Mouse (Mus musculus) heart, embryonic 13.5 days (tissue): ENCODE measurements at regions not wholly inside any gene's neighbourhood (a gene's known extent, or its start where the extent isn't known, plus 50 kb on each side); places are given as distances from the start of the nearest gene placed in this dataset.

Experiments
- ATAC-seq: fragments of 200-750 bp; cut with Nextera tagmentation; 2 replicates; pipeline ENCODE4 v1.8.0; 2017; ENCODE audit warnings: moderate TSS enrichment; ENCODE audit not compliant: insufficient number of reproducible peaks, low FRiP score, low TSS enrichment; ENCODE audit errors: extremely low read depth
- H3K27ac ChIP-seq: fragments of 300-500 bp; sonication (generic); replicated peaks from 2 replicates; pipeline ENCODE4 v1.5.1; 2015; ENCODE audit warnings: moderate library complexity, mild to moderate bottlenecking, inconsistent platforms
- H3K27me3 ChIP-seq: fragments of 300-500 bp; sonication (generic); replicated peaks from 2 replicates; pipeline ENCODE4 v1.6.1; 2015; ENCODE audit warnings: mild to moderate bottlenecking, inconsistent platforms
- H3K36me3 ChIP-seq: fragments of 300-500 bp; sonication (generic); 2 replicates; pipeline ENCODE4 v1.6.1; 2015; ENCODE audit warnings: mild to moderate bottlenecking, inconsistent platforms
- H3K4me1 ChIP-seq: fragments of 300-500 bp; sonication (generic); 2 replicates; pipeline ENCODE4 v1.6.1; 2015; ENCODE audit warnings: inconsistent platforms
- H3K4me2 ChIP-seq: fragments of 300-500 bp; sonication (generic); 2 replicates; pipeline ENCODE4 v1.6.1; 2015; ENCODE audit warnings: inconsistent platforms, mild to moderate bottlenecking, moderate library complexity
- H3K4me3 ChIP-seq: fragments of 300-500 bp; sonication (generic); 2 replicates; pipeline ENCODE4 v1.5.1; 2015; ENCODE audit warnings: moderate library complexity, mild to moderate bottlenecking, inconsistent platforms
- H3K9ac ChIP-seq: fragments of 300-500 bp; sonication (generic); 2 replicates; pipeline ENCODE4 v1.6.1; 2015; ENCODE audit warnings: inconsistent platforms, mild to moderate bottlenecking, moderate library complexity
- H3K9me3 ChIP-seq: fragments of 300-500 bp; sonication (generic); 2 replicates; pipeline ENCODE4 v1.6.1; 2016; ENCODE audit warnings: inconsistent platforms
- WGBS: fragments of 180-500 bp; shearing (Covaris S2); methylation state at CpG from one replicate; pipeline ENCODE4 v1.1.7; 2015; ENCODE audit warnings: mixed read lengths; 5-methylcytosine and 5-hydroxymethylcytosine counted together

DNA sequence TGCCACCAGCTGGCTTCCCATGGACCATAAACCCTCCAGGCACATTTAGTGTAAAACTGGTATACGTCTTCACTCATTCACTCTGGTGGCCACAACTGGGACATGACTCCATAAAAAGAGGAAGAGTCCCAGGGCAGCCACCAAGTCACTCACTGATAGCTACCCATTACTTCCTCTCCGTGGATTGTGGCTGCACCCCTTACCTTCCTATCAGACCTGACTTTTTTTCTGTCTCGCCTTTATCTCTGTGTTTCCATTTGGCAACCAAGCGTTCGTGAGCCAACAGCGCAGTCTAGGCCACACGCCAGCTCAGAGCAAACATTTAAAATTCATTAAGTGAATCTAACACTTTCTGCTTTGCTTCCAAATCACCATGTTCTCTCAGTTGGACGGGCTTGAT, 53.9 kb upstream of the Slc44a1 start:
- 61% methylated on average over 8 of the region's 8 CpGs for WGBS
- Histone ChIP-seq H3K27me3 (no peaks in the 10 kb centered on the region), H3K4me3 (no peak overlapping the region), H3K9ac (no peak overlapping the region), H3K4me2 (no peak overlapping the region), H3K27ac (no peak overlapping the region), H3K4me1 (peaks cover 4% of the 10 kb centered on the region), H3K9me3 (no peaks in the 10 kb centered on the region), H3K36me3 (no peaks in the 10 kb centered on the region)
- ATAC-seq = no peak

GRCm38 (mm10) chr4:53384761-53385160, 55.5 kb upstream of the Slc44a1 start:
- H3K27me3 ChIP-seq = no peaks in the 10 kb centered on the region
- H3K27ac ChIP-seq = no peak overlapping the region
- no peak overlapping the region for H3K9ac ChIP-seq
- no peak for ATAC-seq
- H3K4me2 ChIP-seq = peak overlapping the region; percentile 60
- peak overlapping the region; percentile 29 for H3K4me3 ChIP-seq
- peaks cover 4% of the 10 kb centered on the region for H3K4me1 ChIP-seq
- H3K36me3 ChIP-seq = no peaks in the 10 kb centered on the region
- 26% methylated on average over 6 of the region's 6 CpGs for WGBS
- no peaks in the 10 kb centered on the region for H3K9me3 ChIP-seq

DNA sequence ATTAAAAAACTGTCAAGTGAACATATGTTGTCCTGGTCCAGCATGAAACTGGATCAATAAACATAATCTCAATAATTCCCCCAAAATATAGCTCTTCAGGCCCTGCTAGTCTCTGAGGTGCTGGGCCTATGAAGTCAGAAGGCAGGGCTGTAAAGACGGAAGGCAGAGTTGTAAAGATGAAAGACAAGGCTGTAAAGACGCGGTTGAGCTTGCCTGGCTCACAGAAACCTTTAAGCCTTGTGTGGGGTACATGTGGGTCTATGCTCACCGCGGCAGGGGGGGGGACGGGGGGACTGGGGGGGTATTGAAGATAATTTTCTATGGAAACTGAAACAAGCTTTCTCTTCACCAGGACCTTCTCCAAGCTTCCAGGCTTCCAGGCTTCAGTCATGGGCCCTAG, 56.1 kb upstream of the Slc44a1 start:
- 64% methylated on average over 6 of the region's 6 CpGs for WGBS
- Histone ChIP-seq H3K4me3 (no peak overlapping the region), H3K4me2 (no peak overlapping the region), H3K4me1 (peaks cover 4% of the 10 kb centered on the region), H3K9ac (no peak overlapping the region), H3K9me3 (no peaks in the 10 kb centered on the region), H3K27me3 (no peaks in the 10 kb centered on the region), H3K36me3 (no peaks in the 10 kb centered on the region), H3K27ac (no peak overlapping the region)
- ATAC-seq = no peak

DNA sequence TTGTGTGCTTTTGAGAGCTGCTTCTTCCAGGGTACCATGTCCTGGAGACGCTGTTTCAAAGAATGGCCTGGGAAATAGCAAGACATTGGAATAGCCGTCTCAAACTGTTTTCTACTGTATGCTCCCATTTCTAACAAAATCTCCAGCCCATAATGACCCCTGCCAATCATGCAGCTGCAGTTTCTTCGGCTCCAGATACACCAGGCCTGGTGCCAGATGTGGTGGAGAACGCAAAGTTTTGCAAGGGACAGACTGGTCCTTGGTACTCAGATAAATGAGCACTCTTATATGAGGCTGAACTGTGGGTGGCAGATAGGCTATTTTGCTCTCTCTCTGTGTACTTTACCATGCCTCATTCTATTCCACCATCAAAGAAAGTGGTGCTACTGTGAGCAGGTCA, 58.2 kb upstream of the Slc44a1 start:
- Histone ChIP-seq H3K27ac (no peak overlapping the region), H3K27me3 (no peaks in the 10 kb centered on the region), H3K4me1 (peaks cover 4% of the 10 kb centered on the region), H3K4me3 (no peak overlapping the region), H3K36me3 (no peaks in the 10 kb centered on the region), H3K9me3 (no peaks in the 10 kb centered on the region), H3K9ac (no peak overlapping the region), H3K4me2 (no peak overlapping the region)
- 66% methylated on average over 4 of the region's 4 CpGs for WGBS
- ATAC-seq = no peak

- WGBS = 70% methylated on average over 1 of the region's 1 CpGs
- H3K4me2 ChIP-seq = no peak overlapping the region
- H3K27ac ChIP-seq = no peak overlapping the region
- no peak overlapping the region for H3K9ac ChIP-seq
- H3K36me3 ChIP-seq = no peaks in the 10 kb centered on the region
- H3K4me3 ChIP-seq = no peak overlapping the region
- no peak for ATAC-seq
- H3K27me3 ChIP-seq = no peaks in the 10 kb centered on the region
- H3K4me1 ChIP-seq = peaks cover 2% of the 10 kb centered on the region
- no peaks in the 10 kb centered on the region for H3K9me3 ChIP-seq
Measured at GRCm38 (mm10) chr4:53379855-53380254, 60.4 kb upstream of the Slc44a1 start.

DNA sequence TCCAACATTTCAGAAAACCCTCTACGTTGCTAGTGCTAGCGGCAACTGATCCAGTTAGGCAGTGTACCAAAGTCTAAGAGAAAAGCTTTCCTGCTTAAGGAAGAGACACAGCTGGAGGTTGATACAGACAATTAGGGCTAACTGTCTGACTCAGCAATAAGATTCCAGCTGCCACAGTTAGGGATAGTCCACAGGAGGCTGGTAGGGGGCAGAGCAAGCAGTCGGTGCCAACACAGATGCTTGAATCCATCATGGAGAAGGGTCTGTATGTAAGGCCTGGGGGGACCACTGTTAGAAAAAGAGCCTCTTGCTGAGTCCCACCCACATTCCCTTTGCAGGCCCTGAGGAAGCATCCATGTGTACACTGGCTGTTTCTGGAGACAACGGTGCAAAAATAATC, 63.2 kb upstream of the Slc44a1 start:
- 81% methylated on average over 4 of the region's 4 CpGs for WGBS
- Histone ChIP-seq H3K27me3 (no peaks in the 10 kb centered on the region), H3K4me1 (no peaks in the 10 kb centered on the region), H3K36me3 (no peaks in the 10 kb centered on the region), H3K9me3 (no peaks in the 10 kb centered on the region), H3K4me2 (no peak overlapping the region), H3K4me3 (no peak overlapping the region), H3K9ac (no peak overlapping the region), H3K27ac (no peak overlapping the region)
- no peak for ATAC-seq

DNA sequence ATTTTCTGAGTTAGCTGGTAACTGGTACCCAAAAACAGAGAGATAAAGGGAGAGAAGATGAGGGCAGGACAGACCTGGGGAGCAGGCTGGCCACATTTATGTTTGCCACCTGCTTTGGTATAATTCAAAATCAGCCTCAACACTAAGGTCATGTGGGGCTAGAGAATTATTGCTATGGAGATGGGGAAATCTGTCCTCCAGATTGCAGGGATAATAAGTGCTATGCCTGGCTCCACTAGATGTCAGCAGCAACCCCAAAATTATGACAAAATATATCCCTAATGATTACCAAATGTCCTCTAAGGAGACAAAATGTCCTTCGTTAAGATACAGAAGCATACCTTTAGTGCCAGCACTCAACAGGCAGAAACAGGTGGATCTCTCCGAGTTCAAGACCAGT, 83.8 kb upstream of the Slc44a1 start:
- no peaks in the 10 kb centered on the region for H3K27me3 ChIP-seq
- ATAC-seq = no peak
- no peak overlapping the region for H3K4me3 ChIP-seq
- no peaks in the 10 kb centered on the region for H3K36me3 ChIP-seq
- 70% methylated on average over 2 of the region's 2 CpGs for WGBS
- H3K4me2 ChIP-seq = no peak overlapping the region
- H3K9ac ChIP-seq = no peak overlapping the region
- H3K4me1 ChIP-seq = peaks cover 4% of the 10 kb centered on the region; the same call in 1 of the 2 replicates
- H3K9me3 ChIP-seq = no peaks in the 10 kb centered on the region
- no peak overlapping the region for H3K27ac ChIP-seq

- H3K9me3 ChIP-seq = no peaks in the 10 kb centered on the region
- no peak overlapping the region for H3K4me2 ChIP-seq
- H3K4me1 ChIP-seq = peaks cover 4% of the 10 kb centered on the region; the same call in 1 of the 2 replicates
- ATAC-seq = no peak
- H3K27me3 ChIP-seq = no peaks in the 10 kb centered on the region
- no peak overlapping the region for H3K9ac ChIP-seq
- 29% methylated on average over 5 of the region's 5 CpGs for WGBS
- H3K27ac ChIP-seq = no peak overlapping the region
- no peak overlapping the region for H3K4me3 ChIP-seq
- H3K36me3 ChIP-seq = no peaks in the 10 kb centered on the region
Measured at GRCm38 (mm10) chr4:53354961-53355360, 85.3 kb upstream of the Slc44a1 start.

GRCm38 (mm10) chr4:53353399-53354090, 86.7 kb upstream of the Slc44a1 start:
- Histone ChIP-seq H3K4me3 (no peak overlapping the region), H3K9ac (no peak overlapping the region), H3K4me2 (no peak overlapping the region), H3K4me1 (peaks cover 4% of the 10 kb centered on the region; the same call in 1 of the 2 replicates), H3K27me3 (no peaks in the 10 kb centered on the region), H3K9me3 (no peaks in the 10 kb centered on the region), H3K36me3 (no peaks in the 10 kb centered on the region), H3K27ac (no peak overlapping the region)
- 45% methylated on average over 4 of the region's 4 CpGs for WGBS
- no peak for ATAC-seq

DNA sequence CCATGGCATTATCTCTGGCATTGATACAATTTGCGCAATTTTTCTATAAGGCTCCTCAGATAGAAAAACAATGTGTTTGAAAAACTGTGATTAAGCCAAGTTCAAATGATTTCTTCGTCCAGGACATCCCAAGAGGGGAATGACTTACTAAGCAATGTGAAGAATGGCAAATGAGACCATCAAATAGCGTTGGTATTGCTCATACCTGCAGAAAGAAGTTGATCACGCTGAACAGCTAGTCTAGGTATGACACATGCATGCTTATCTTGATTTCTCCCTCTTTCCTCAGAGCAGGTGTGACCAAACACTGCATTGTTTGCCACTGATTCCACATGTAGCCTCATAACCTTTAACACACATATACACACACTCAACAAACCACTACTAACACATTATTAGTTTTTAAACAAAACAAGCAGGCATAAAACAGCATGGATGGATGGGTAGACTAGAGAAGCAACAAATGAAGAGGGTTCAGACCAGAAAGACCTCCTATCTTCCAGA, 89.1 kb upstream of the Slc44a1 start:
- no peak overlapping the region for H3K4me3 ChIP-seq
- H3K27me3 ChIP-seq = no peaks in the 10 kb centered on the region
- H3K36me3 ChIP-seq = no peaks in the 10 kb centered on the region
- H3K4me2 ChIP-seq = no peak overlapping the region
- no peak overlapping the region for H3K27ac ChIP-seq
- no peak for ATAC-seq
- no peaks in the 10 kb centered on the region for H3K9me3 ChIP-seq
- 76% methylated on average over 4 of the region's 4 CpGs for WGBS
- H3K4me1 ChIP-seq = peaks cover 4% of the 10 kb centered on the region; the same call in 1 of the 2 replicates
- no peak overlapping the region for H3K9ac ChIP-seq

GRCm38 (mm10) chr4:53345346-53345745, 94.9 kb upstream of the Slc44a1 start:
- no peak overlapping the region for H3K9ac ChIP-seq
- WGBS = 87% methylated on average over 4 of the region's 4 CpGs

DNA sequence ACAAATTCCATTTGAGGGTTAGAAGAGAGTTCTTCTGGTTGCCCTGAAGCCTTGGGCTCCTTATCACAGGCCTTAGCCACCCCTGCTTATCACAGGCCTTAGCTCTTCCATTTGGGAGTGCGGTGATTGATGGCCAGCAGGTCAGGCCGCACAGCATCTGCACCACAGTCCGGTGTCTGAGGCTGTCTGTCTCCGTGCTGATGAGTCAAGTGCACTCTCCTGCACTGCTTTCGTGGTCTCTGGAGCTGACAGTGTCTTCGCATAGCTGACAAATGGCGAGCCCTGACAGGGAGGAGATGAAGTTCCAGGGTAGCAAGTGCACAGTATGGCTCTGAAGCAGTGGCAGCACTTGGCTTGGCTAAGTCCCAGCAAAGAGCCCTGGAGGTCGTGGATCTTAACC, 95.7 kb upstream of the Slc44a1 start:
- 28% methylated on average over 8 of the region's 8 CpGs for WGBS
- Histone ChIP-seq H3K4me3 (no peak overlapping the region), H3K27me3 (no peaks in the 10 kb centered on the region), H3K4me2 (no peak overlapping the region), H3K9me3 (peaks cover 7% of the 10 kb centered on the region), H3K9ac (no peak overlapping the region), H3K27ac (no peak overlapping the region), H3K36me3 (no peaks in the 10 kb centered on the region), H3K4me1 (no peaks in the 10 kb centered on the region; the same call in 1 of the 2 replicates)
- ATAC-seq = no peak

More at GRCm38 (mm10) chr4:53345346-53345745, 94.9 kb upstream of the Slc44a1 start:
- Histone ChIP-seq H3K27ac (no peak overlapping the region), H3K36me3 (no peaks in the 10 kb centered on the region), H3K4me3 (no peak overlapping the region), H3K4me1 (no peaks in the 10 kb centered on the region), H3K9me3 (peaks cover 7% of the 10 kb centered on the region), H3K27me3 (no peaks in the 10 kb centered on the region), H3K4me2 (no peak overlapping the region)
- no peak for ATAC-seq
